Mouse (Mus musculus) testis, adult 2 months (tissue): Measurements from ENCODE around the gene 1700025G04Rik.

ENCODE experiments used
- CTCF ChIP-seq: fragments of 200-500 bp; IDR thresholded peaks from 2 replicates; pipeline ENCODE4 v1.5.1; 2012; ENCODE audit warnings: low read depth, mild to moderate bottlenecking, inconsistent platforms, low read length, moderate library complexity; ENCODE audit not compliant: control insufficient read depth, insufficient read depth, insufficient replicate concordance
- POLR2A ChIP-seq: fragments of 200-500 bp; IDR thresholded peaks from 2 replicates; pipeline ENCODE4 v1.6.1; 2012; ENCODE audit warnings: low read depth, mild to moderate bottlenecking, inconsistent platforms, low read length, moderate library complexity; ENCODE audit not compliant: control insufficient read depth

DNA sequence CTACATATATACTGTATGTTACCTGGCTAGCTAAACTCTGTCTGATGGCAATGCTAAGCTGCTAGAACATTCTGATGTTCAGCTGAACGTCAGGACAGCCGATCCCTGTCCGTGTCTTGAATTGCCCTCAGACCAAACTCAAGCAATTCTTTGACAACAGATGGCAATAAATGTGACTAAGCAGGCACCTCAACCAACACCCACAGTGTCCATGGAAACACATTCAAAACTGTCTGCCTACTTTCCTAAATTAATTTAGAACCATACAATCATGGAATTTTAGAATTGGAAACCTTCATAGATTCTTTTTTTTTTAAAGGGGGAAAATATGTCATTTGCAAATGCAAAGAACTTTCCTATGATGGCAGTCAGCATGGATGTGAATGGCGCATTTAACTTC lies 41.6 kb downstream of the 1700025G04Rik start:
- TF ChIP-seq CTCF (no peak), POLR2A (no peak)
